In genomic region chr2:164206676-164207075, GRCm38 (mm10) we compare ENCODE assay signal across 20 mouse cellular contexts. TPM values are rescaled to one million over a fixed set of nuclear protein-coding genes. Genes with fewer than 3 reads are reported as not detected.
A peak's percentile ranks its signal among the peaks of the same experiment; 100 is the strongest.
DNase-seq lines count a peak whose midpoint lies in the region; ATAC-seq and TF ChIP-seq lines count a peak whose summit lies in the region.
"Had no signal": no experiment of that assay in that cellular context is flagged by ENCODE, and none has a peak within 500 bp of the region (broad histone marks: within the 10 kb centered on the region; RNA-seq: fewer than 3 reads in every experiment).

No protein-coding gene starts in this region.

- H3K36me3 ChIP-seq in kidney, adult 2 months (ENCODE audit: control insufficient read depth, insufficient read depth, low read length) = no peaks in the 10 kb centered on the region
- no peaks in the 10 kb centered on the region for H3K36me3 ChIP-seq in forebrain, embryonic 16.5 days (ENCODE audit: control insufficient read depth, insufficient read depth)
- no peaks in the 10 kb centered on the region for H3K36me3 ChIP-seq in thymus, adult 2 months (ENCODE audit: control insufficient read depth, insufficient read depth, low read length)
- H3K36me3 ChIP-seq: heart, embryonic 10.5 days; hindbrain, embryonic 13.5 days; intestine, embryonic 15.5 days; kidney, embryonic 15.5 days; neural tube, embryonic 12.5 days had no signal

- 44% methylated on average over 4 of the region's 4 CpGs for WGBS in kidney, adult 2 months
- WGBS in forebrain, embryonic 16.5 days = 84% methylated on average over 4 of the region's 4 CpGs
- 49% methylated on average over 4 of the region's 4 CpGs for WGBS in thymus, adult 2 months

- no peak overlapping the region for H3K9ac ChIP-seq in forebrain, embryonic 16.5 days (replicated peaks; ENCODE audit: low read depth, low read length)
- H3K9ac ChIP-seq: forebrain, postnatal 0 days; hindbrain, embryonic 13.5 days; intestine, embryonic 15.5 days; kidney, embryonic 15.5 days; neural tube, embryonic 12.5 days had no signal

- H3K4me2 ChIP-seq in forebrain, embryonic 16.5 days (ENCODE audit: low read length) = no peak overlapping the region
- H3K4me2 ChIP-seq: hindbrain, embryonic 13.5 days; intestine, embryonic 15.5 days; kidney, embryonic 15.5 days; neural tube, embryonic 12.5 days had no signal

- ATAC-seq in forebrain, embryonic 16.5 days = no peak
- ATAC-seq: forebrain, postnatal 0 days; intestine, embryonic 15.5 days had no signal

- DNase-seq in kidney, adult 2 months = no peak
- DNase-seq in kidney, postnatal 14 days = no peak
- DNase-seq in 3T3-L1 (ENCODE audit: low read depth, low spot score) = peak; percentile 27
- DNase-seq in brain, adult 2 months (ENCODE audit: low read depth, low spot score) = peak; percentile 95
- peak; percentile 21 to 31 for DNase-seq in cerebellum, postnatal 10 days
- no peak for DNase-seq in thymus, adult 2 months
- DNase-seq: forebrain, postnatal 0 days; gastrocnemius, postnatal 25 days; heart, postnatal 10 days; lung, postnatal 14 days had no signal

- H3K4me1 ChIP-seq in kidney, adult 2 months (ENCODE audit: control insufficient read depth, insufficient read depth, low read length) = no peaks in the 10 kb centered on the region
- no peaks in the 10 kb centered on the region for H3K4me1 ChIP-seq in forebrain, embryonic 16.5 days (replicated peaks; ENCODE audit: control insufficient read depth, insufficient read depth, low read length)
- no peaks in the 10 kb centered on the region for H3K4me1 ChIP-seq in thymus, adult 2 months (replicated peaks; ENCODE audit: control insufficient read depth, insufficient read depth, low read length)
- H3K4me1 ChIP-seq: heart, embryonic 10.5 days; hindbrain, embryonic 13.5 days; intestine, embryonic 15.5 days; kidney, embryonic 15.5 days; neural tube, embryonic 12.5 days had no signal

- no peak for TF ChIP-seq POLR2A in kidney, adult 2 months (IDR thresholded peaks at IDR 0.05; ENCODE audit: low read depth, low read length)
- no peak for TF ChIP-seq POLR2A in thymus, adult 2 months (IDR thresholded peaks at IDR 0.05; ENCODE audit: control insufficient read depth, extremely low read depth, insufficient read depth, low read length, poor library complexity)

- H3K9me3 ChIP-seq in forebrain, embryonic 16.5 days (ENCODE audit: control insufficient read depth, low read length) = peaks cover 2% of the 10 kb centered on the region; the same call in 1 of the 2 replicates
- H3K9me3 ChIP-seq: heart, embryonic 10.5 days; hindbrain, embryonic 13.5 days; intestine, embryonic 15.5 days; kidney, embryonic 15.5 days; neural tube, embryonic 12.5 days had no signal

- H3K27me3 ChIP-seq in kidney, adult 2 months (replicated peaks; ENCODE audit: control insufficient read depth, insufficient read depth, low read length) = no peaks in the 10 kb centered on the region; the same call in 1 of the 2 replicates
- no peaks in the 10 kb centered on the region for H3K27me3 ChIP-seq in forebrain, embryonic 16.5 days (replicated peaks; ENCODE audit: control insufficient read depth, insufficient read depth, low read length)
- H3K27me3 ChIP-seq in thymus, adult 2 months (ENCODE audit: control insufficient read depth, insufficient read depth, low read length) = no peaks in the 10 kb centered on the region
- H3K27me3 ChIP-seq: hindbrain, embryonic 13.5 days; intestine, embryonic 15.5 days; kidney, embryonic 15.5 days; neural tube, embryonic 12.5 days had no signal

- TF ChIP-seq CTCF in kidney, adult 2 months (conservative IDR thresholded peaks at IDR 0.05; ENCODE audit: insufficient read depth, insufficient read length, low read depth, low read length) = no peak
- TF ChIP-seq CTCF in thymus, adult 2 months (IDR thresholded peaks at IDR 0.05; ENCODE audit: borderline replicate concordance, control insufficient read depth, extremely low read depth, insufficient read depth, low read length, poor library complexity) = no peak

- H3K4me3 ChIP-seq in kidney, adult 2 months (ENCODE audit: insufficient read depth, low read depth, low read length) = no peak overlapping the region
- H3K4me3 ChIP-seq in forebrain, embryonic 16.5 days (replicated peaks; ENCODE audit: low read length) = no peak overlapping the region
- no peak overlapping the region for H3K4me3 ChIP-seq in thymus, adult 2 months (ENCODE audit: control insufficient read depth, insufficient read depth, low read length)
- H3K4me3 ChIP-seq: erythroblast, embryonic 14.5 days; heart, embryonic 10.5 days; hindbrain, embryonic 13.5 days; intestine, embryonic 15.5 days; kidney, embryonic 15.5 days; neural tube, embryonic 12.5 days had no signal

- peak overlapping the region; percentile 81 for H3K27ac ChIP-seq in kidney, adult 2 months (ENCODE audit: insufficient read depth, low read depth, low read length)
- no peak overlapping the region for H3K27ac ChIP-seq in forebrain, embryonic 16.5 days (ENCODE audit: low read length)
- H3K27ac ChIP-seq in thymus, adult 2 months (ENCODE audit: control insufficient read depth, insufficient read depth, low read length) = no peak overlapping the region
- H3K27ac ChIP-seq: heart, embryonic 10.5 days; hindbrain, embryonic 13.5 days; intestine, embryonic 15.5 days; kidney, embryonic 15.5 days; neural tube, embryonic 12.5 days had no signal

RNA-seq across cellular contexts. Expression of gene Wfdc15a, which starts 6.7 kb away (rescaled TPM):
- 0.20 TPM in 1 of 2 replicates, not detected in the other for polyA plus RNA-seq in kidney, adult 2 months (2012; rRNA removed)
- not detected in 2 replicates for polyA plus RNA-seq in forebrain, embryonic 16.5 days (2015; fragmentation: Nextera tagmentation; extraction: Ambion mirVana)
- not detected in 2 replicates for polyA plus RNA-seq in thymus, adult 2 months (2012; rRNA removed)
- polyA plus RNA-seq: embryonic facial prominence, embryonic 11.5 days; erythroblast, embryonic 14.5 days; forebrain, postnatal 0 days; heart, embryonic 10.5 days; hindbrain, embryonic 13.5 days; intestine, embryonic 15.5 days; kidney, embryonic 15.5 days; limb, embryonic 14.5 days; liver, embryonic 16.5 days; neural tube, embryonic 12.5 days had no signal

RNA-seq across cellular contexts. Expression of gene Wfdc15b, which starts 14.8 kb away (rescaled TPM):
- polyA plus RNA-seq in kidney, adult 2 months (2012; rRNA removed) = 492 and 557 TPM in 2 replicates
- not detected in 2 replicates for polyA plus RNA-seq in forebrain, embryonic 16.5 days (2015; fragmentation: Nextera tagmentation; extraction: Ambion mirVana)
- polyA plus RNA-seq in thymus, adult 2 months (2012; rRNA removed) = not detected in 2 replicates
- polyA plus RNA-seq: embryonic facial prominence, embryonic 11.5 days; erythroblast, embryonic 14.5 days; forebrain, postnatal 0 days; heart, embryonic 10.5 days; hindbrain, embryonic 13.5 days; limb, embryonic 14.5 days; neural tube, embryonic 12.5 days had no signal

RNA-seq across cellular contexts. Expression of gene Wfdc12, which starts 16.3 kb away (rescaled TPM):
- not detected in 2 replicates for polyA plus RNA-seq in kidney, adult 2 months (2012; rRNA removed)
- polyA plus RNA-seq in forebrain, embryonic 16.5 days (2015; fragmentation: Nextera tagmentation; extraction: Ambion mirVana) = not detected in 2 replicates
- polyA plus RNA-seq in thymus, adult 2 months (2012; rRNA removed) = 0.42 TPM in 1 of 2 replicates, not detected in the other
- polyA plus RNA-seq: embryonic facial prominence, embryonic 11.5 days; erythroblast, embryonic 14.5 days; forebrain, postnatal 0 days; heart, embryonic 10.5 days; hindbrain, embryonic 13.5 days; intestine, embryonic 15.5 days; liver, embryonic 16.5 days; neural tube, embryonic 12.5 days had no signal

RNA-seq across cellular contexts. Expression of gene Wfdc5, which starts 24.1 kb away (rescaled TPM):
- not detected in 2 replicates for polyA plus RNA-seq in kidney, adult 2 months (2012; rRNA removed)
- not detected in 2 replicates for polyA plus RNA-seq in forebrain, embryonic 16.5 days (2015; fragmentation: Nextera tagmentation; extraction: Ambion mirVana)
- 0.11 and 0.65 TPM in 2 replicates for polyA plus RNA-seq in thymus, adult 2 months (2012; rRNA removed)
- polyA plus RNA-seq: embryonic facial prominence, embryonic 11.5 days; erythroblast, embryonic 14.5 days; forebrain, postnatal 0 days; heart, embryonic 10.5 days; hindbrain, embryonic 13.5 days; intestine, embryonic 15.5 days; kidney, embryonic 15.5 days; liver, embryonic 16.5 days; neural tube, embryonic 12.5 days had no signal

RNA-seq across cellular contexts. Expression of gene Svs2, which starts 31.6 kb away (rescaled TPM):
- polyA plus RNA-seq in kidney, adult 2 months (2012; rRNA removed) = not detected in 2 replicates
- polyA plus RNA-seq in forebrain, embryonic 16.5 days (2015; fragmentation: Nextera tagmentation; extraction: Ambion mirVana) = not detected in 2 replicates
- polyA plus RNA-seq in thymus, adult 2 months (2012; rRNA removed) = not detected in 2 replicates
- polyA plus RNA-seq: embryonic facial prominence, embryonic 11.5 days; erythroblast, embryonic 14.5 days; forebrain, postnatal 0 days; heart, embryonic 10.5 days; hindbrain, embryonic 13.5 days; intestine, embryonic 15.5 days; kidney, embryonic 15.5 days; limb, embryonic 14.5 days; liver, embryonic 16.5 days; neural tube, embryonic 12.5 days had no signal

Comparison
In these comparisons a context has a peak if more than half of its experiments do, and no peak if none do; other contexts are left out.
1. DNase-seq: peak in 3T3-L1 (single experiment), brain, adult 2 months (single experiment) and cerebellum, postnatal 10 days (2 of 2); none in kidney, adult 2 months (single experiment), kidney, postnatal 14 days (single experiment) and thymus, adult 2 months (single experiment).
2. RNA of gene Wfdc15b, which starts 14.8 kb away (polyA plus RNA-seq): 492 to 557 TPM in kidney, adult 2 months; not detected in forebrain, embryonic 16.5 days and not detected in thymus, adult 2 months; every median in the first group is over 100 times any median in the second.